Mouse (Mus musculus) neural tube, embryonic 12.5 days (tissue): ENCODE results near the gene Osbpl10. TPM values are rescaled to one million over a fixed set of nuclear protein-coding genes. Genes with fewer than 3 reads are reported as not detected.

Source experiments
- ATAC-seq: fragments of 200-750 bp; cut with Nextera tagmentation; 2 replicates; pipeline ENCODE4 v1.8.0; 2017; ENCODE audit warnings: low read depth, mild to moderate bottlenecking, moderate TSS enrichment, moderate library complexity; ENCODE audit not compliant: low FRiP score
- H3K27ac ChIP-seq: fragments of 300-500 bp; sonication (generic); 2 replicates; pipeline ENCODE4 v1.5.1; 2016
- H3K27me3 ChIP-seq: fragments of 300-500 bp; sonication (generic); replicated peaks from 2 replicates; pipeline ENCODE4 v1.6.1; 2016; ENCODE audit warnings: mild to moderate bottlenecking
- H3K36me3 ChIP-seq: fragments of 300-500 bp; sonication (generic); 2 replicates; pipeline ENCODE4 v1.6.1; 2016; ENCODE audit warnings: mild to moderate bottlenecking
- H3K4me1 ChIP-seq: fragments of 300-500 bp; sonication (generic); 2 replicates; pipeline ENCODE4 v1.6.1; 2016
- H3K4me2 ChIP-seq: fragments of 300-500 bp; sonication (generic); replicated peaks from 2 replicates; pipeline ENCODE4 v1.6.1; 2016; ENCODE audit warnings: mild to moderate bottlenecking
- H3K4me3 ChIP-seq: fragments of 300-500 bp; sonication (generic); 2 replicates; pipeline ENCODE4 v1.5.1; 2016
- H3K9ac ChIP-seq: fragments of 300-500 bp; sonication (generic); 2 replicates; pipeline ENCODE4 v1.6.1; 2016; ENCODE audit warnings: mild to moderate bottlenecking
- H3K9me3 ChIP-seq: fragments of 300-500 bp; sonication (generic); 2 replicates; pipeline ENCODE4 v1.6.1; 2016; ENCODE audit warnings: mild to moderate bottlenecking
- WGBS: fragments of 180-500 bp; shearing (Covaris S2); methylation state at CpG from one replicate; pipeline ENCODE4 v1.1.7; 2016; 5-methylcytosine and 5-hydroxymethylcytosine counted together
- polyA plus RNA-seq: library from polyadenylated mRNA; unstranded; fragments of >200 nt; fragmentation: Nextera tagmentation; extraction: Ambion mirVana; gene quantifications from 2 replicates; pipeline ENCODE4 v1.2.1, GENCODE M21; 2016

The Osbpl10 gene
- polyA plus RNA-seq, 1 experiment from 2014 or later = 3.5 TPM

GRCm38 (mm10) chr9:115274806-115275205, 296.4 kb downstream of the Osbpl10 start:
- H3K27ac ChIP-seq = no peak overlapping the region
- H3K9me3 ChIP-seq = no peaks in the 10 kb centered on the region
- H3K4me1 ChIP-seq = no peaks in the 10 kb centered on the region
- H3K4me3 ChIP-seq = no peak overlapping the region
- no peak overlapping the region for H3K4me2 ChIP-seq
- no peak overlapping the region for H3K9ac ChIP-seq
- peaks cover 43% of the 10 kb centered on the region for H3K36me3 ChIP-seq
- WGBS = 87% methylated on average over 6 of the region's 6 CpGs
- ATAC-seq = no peak
- H3K27me3 ChIP-seq = no peaks in the 10 kb centered on the region

DNA sequence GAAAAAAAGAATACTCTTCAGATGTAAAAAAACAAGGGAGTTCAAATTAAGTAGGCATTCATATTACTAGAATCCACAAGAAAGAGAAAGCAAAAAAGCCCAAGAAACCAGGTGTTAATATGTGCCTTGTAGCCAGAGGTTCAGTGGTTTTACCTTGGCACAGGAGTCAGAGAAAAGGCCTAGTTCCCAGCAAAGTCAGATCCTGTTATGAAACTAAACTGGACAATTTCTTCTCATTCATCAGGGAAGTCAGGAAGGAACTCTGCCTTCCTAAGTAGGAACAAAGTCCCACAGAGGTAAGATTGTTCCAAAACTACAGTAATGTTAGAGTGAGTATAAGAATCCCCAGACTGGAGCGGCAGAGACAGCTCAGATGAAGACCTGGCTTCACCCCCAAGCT, 300.3 kb downstream of the Osbpl10 start:
- H3K9ac ChIP-seq = no peak overlapping the region
- no peaks in the 10 kb centered on the region for H3K27me3 ChIP-seq
- H3K27ac ChIP-seq = no peak overlapping the region
- 90% methylated on average over 1 of the region's 1 CpGs for WGBS
- peaks cover 38% of the 10 kb centered on the region for H3K36me3 ChIP-seq
- H3K4me1 ChIP-seq = peaks cover 8% of the 10 kb centered on the region
- no peak for ATAC-seq
- no peaks in the 10 kb centered on the region for H3K9me3 ChIP-seq
- no peak overlapping the region for H3K4me2 ChIP-seq
- no peak overlapping the region for H3K4me3 ChIP-seq

Other genes starting within 250 kb of the Osbpl10 start
- gene Cmtm6, start 247.5 kb upstream of the Osbpl10 start, polyA plus RNA-seq = 22.3 and 24.6 TPM in 2 replicates
- 37.0 and 44.8 TPM in 2 replicates for gene Cmtm7, start 196.7 kb upstream of the Osbpl10 start, polyA plus RNA-seq
- 17.7 and 21.3 TPM in 2 replicates for gene Cmtm8, start 134.4 kb upstream of the Osbpl10 start, polyA plus RNA-seq
- 18.5 and 18.8 TPM in 2 replicates for gene Gpd1l, start 44.6 kb upstream of the Osbpl10 start, polyA plus RNA-seq
- 324 and 361 TPM in 2 replicates for gene Rps27rt, start 4.2 kb downstream of the Osbpl10 start, polyA plus RNA-seq